Mouse (Mus musculus): ENCODE results near the gene Ubr7.

GRCm38 (mm10) chr12:102740285-102740684 lies 17.5 kb upstream of the Ubr7 start:
- no peak for TF ChIP-seq POLR2A (IDR thresholded peaks at IDR 0.05; ENCODE audit: low read depth, low read length)
- TF ChIP-seq CHD2 (IDR thresholded peaks at IDR 0.05; ENCODE audit: low read length), result no peak
- TF ChIP-seq KAT2A (IDR thresholded peaks at IDR 0.05; ENCODE audit: insufficient replicate concordance, low read length), result no peak
- TF ChIP-seq ZKSCAN1 (IDR thresholded peaks at IDR 0.05; ENCODE audit: borderline replicate concordance, low read depth, low read length), result no peak
- peak in 1 of 2 experiments; percentile 72; a peak in 2 of 4 replicates for TF ChIP-seq CTCF (conservative IDR thresholded peaks at IDR 0.05 in 1 of 2, IDR thresholded peaks at IDR 0.05 in 1 of 2; ENCODE audit: low read depth in 2 of 2, low read length in 2 of 2)
- no peak for TF ChIP-seq JUND (conservative IDR thresholded peaks at IDR 0.05; ENCODE audit: low read depth, low read length)
- no peak for TF ChIP-seq EP300 (IDR thresholded peaks at IDR 0.05; ENCODE audit: low read length)
- TF ChIP-seq IRF4 (IDR thresholded peaks at IDR 0.05; ENCODE audit: low read depth, low read length), result no peak
- no peak for TF ChIP-seq GABPA (IDR thresholded peaks at IDR 0.05; ENCODE audit: insufficient replicate concordance, low read depth, low read length)
- no peak for TF ChIP-seq MXI1 (IDR thresholded peaks at IDR 0.05; ENCODE audit: low read depth, low read length)
- TF ChIP-seq USF1 (IDR thresholded peaks at IDR 0.05; ENCODE audit: low read depth, low read length), result no peak
- no peak for TF ChIP-seq NELFE (IDR thresholded peaks at IDR 0.05; ENCODE audit: low read depth, low read length)
- no peak for TF ChIP-seq UBTF (IDR thresholded peaks at IDR 0.05; ENCODE audit: low read depth, low read length)
- TF ChIP-seq ZC3H11A (IDR thresholded peaks at IDR 0.05; ENCODE audit: low read depth, low read length), result no peak

Data from CH12.LX (cell line).